Mouse (Mus musculus): Measurements from ENCODE around the gene Cavin3. TPM values are rescaled to one million over a fixed set of nuclear protein-coding genes. Genes with fewer than 3 reads are reported as not detected.

The Cavin3 gene
- polyA plus RNA-seq, 1 experiment from 2014 or later, result 21.1 TPM

- Histone ChIP-seq H3K4me1 (replicated peaks; ENCODE audit: control insufficient read depth, insufficient read depth, low read length) (no peaks in the 10 kb centered on the region), H3K4me2 (ENCODE audit: low read depth, low read length, severe bottlenecking) (no peak overlapping the region), H3K27me3 (ENCODE audit: control insufficient read depth, insufficient read depth, low read length) (no peaks in the 10 kb centered on the region), H3K36me3 (ENCODE audit: control insufficient read depth, insufficient read depth, low read length) (no peaks in the 10 kb centered on the region), H3K9ac (ENCODE audit: low read length) (no peak overlapping the region), H3K4me3 (ENCODE audit: low read depth, low read length) (no peak overlapping the region), H3K9me3 (ENCODE audit: control insufficient read depth, low read length) (no peaks in the 10 kb centered on the region), H3K27ac (ENCODE audit: low read depth, low read length) (no peak overlapping the region)
- 84% methylated on average over 6 of the region's 6 CpGs for WGBS
- ATAC-seq (replicated peaks; ENCODE audit: low FRiP score) (no peak), DNase-seq (ENCODE audit: low spot score) (no peak)
Observed at GRCm38 (mm10) chr7:105487104-105487876, 5.2 kb upstream of the Cavin3 start.

DNA sequence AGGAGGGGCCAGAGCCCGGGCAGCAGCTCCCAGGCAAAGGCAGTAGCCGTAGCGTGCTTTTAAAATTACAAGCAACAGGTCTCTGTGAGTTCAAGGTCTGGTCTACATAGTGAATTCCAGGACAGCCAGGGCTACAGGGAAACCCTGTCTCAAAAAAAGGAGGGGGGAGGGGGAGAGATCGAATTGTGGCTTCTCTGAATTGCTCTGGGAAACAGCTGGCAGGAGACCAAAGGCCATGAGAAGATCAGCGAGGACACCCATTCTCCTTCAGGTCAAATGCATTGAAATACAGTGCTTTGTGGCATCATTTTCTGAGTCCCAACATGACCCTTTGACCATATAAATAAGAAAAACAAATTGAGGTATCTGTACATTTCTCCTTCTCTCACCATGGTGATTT, 2.9 kb upstream of the Cavin3 start:
- peaks cover 4% of the 10 kb centered on the region for H3K27me3 ChIP-seq (ENCODE audit: control insufficient read depth, insufficient read depth, low read length)
- no peaks in the 10 kb centered on the region for H3K9me3 ChIP-seq (ENCODE audit: control insufficient read depth, low read length)
- no peak overlapping the region for H3K4me2 ChIP-seq (ENCODE audit: low read depth, low read length, severe bottlenecking)
- no peak overlapping the region for H3K9ac ChIP-seq (ENCODE audit: low read length)
- ATAC-seq (replicated peaks; ENCODE audit: low FRiP score) (no peak), DNase-seq (ENCODE audit: low spot score) (no peak)
- no peak overlapping the region for H3K4me3 ChIP-seq (ENCODE audit: low read depth, low read length)
- H3K4me1 ChIP-seq (replicated peaks; ENCODE audit: control insufficient read depth, insufficient read depth, low read length), result peaks cover 10% of the 10 kb centered on the region
- 81% methylated on average over 5 of the region's 5 CpGs for WGBS
- H3K27ac ChIP-seq (ENCODE audit: low read depth, low read length), result no peak overlapping the region
- no peaks in the 10 kb centered on the region for H3K36me3 ChIP-seq (ENCODE audit: control insufficient read depth, insufficient read depth, low read length)

- Histone ChIP-seq H3K4me2 (ENCODE audit: low read depth, low read length, severe bottlenecking) (peak overlapping the region; percentile 74), H3K9ac (ENCODE audit: low read length) (peak overlapping the region; percentile 61), H3K9me3 (ENCODE audit: control insufficient read depth, low read length) (no peaks in the 10 kb centered on the region), H3K4me3 (ENCODE audit: low read depth, low read length) (no peak overlapping the region), H3K27me3 (ENCODE audit: control insufficient read depth, insufficient read depth, low read length) (peaks cover 4% of the 10 kb centered on the region), H3K27ac (ENCODE audit: low read depth, low read length) (no peak overlapping the region), H3K4me1 (replicated peaks; ENCODE audit: control insufficient read depth, insufficient read depth, low read length) (peaks cover 10% of the 10 kb centered on the region), H3K36me3 (ENCODE audit: control insufficient read depth, insufficient read depth, low read length) (no peaks in the 10 kb centered on the region)
- WGBS, result 53% methylated on average over 8 of the region's 8 CpGs
- ATAC-seq (replicated peaks; ENCODE audit: low FRiP score) (peak; percentile 45), DNase-seq (ENCODE audit: low spot score) (peak; percentile 57)
Observed at GRCm38 (mm10) chr7:105482426-105482825, 326 bp upstream of the Cavin3 start.

GRCm38 (mm10) chr7:105480561-105481504, 1.3 kb downstream of the Cavin3 start:
- H3K9me3 ChIP-seq (ENCODE audit: control insufficient read depth, low read length), result no peaks in the 10 kb centered on the region
- 71% methylated on average over 23 of the region's 23 CpGs for WGBS
- no peaks in the 10 kb centered on the region for H3K36me3 ChIP-seq (ENCODE audit: control insufficient read depth, insufficient read depth, low read length)
- peak; percentile 54 for DNase-seq (ENCODE audit: low spot score)
- no peak overlapping the region for H3K27ac ChIP-seq (ENCODE audit: low read depth, low read length)
- H3K27me3 ChIP-seq (ENCODE audit: control insufficient read depth, insufficient read depth, low read length), result peaks cover 4% of the 10 kb centered on the region
- H3K4me1 ChIP-seq (replicated peaks; ENCODE audit: control insufficient read depth, insufficient read depth, low read length), result peaks cover 10% of the 10 kb centered on the region
- peak overlapping the region; percentile 61; the same call in 1 of the 2 replicates for H3K9ac ChIP-seq (ENCODE audit: low read length)
- 0 out of 2 replicates have a peak, but pooled peaks have one; percentile 3 for ATAC-seq (replicated peaks; ENCODE audit: low FRiP score)
- peak overlapping the region; percentile 74 for H3K4me2 ChIP-seq (ENCODE audit: low read depth, low read length, severe bottlenecking)
- H3K4me3 ChIP-seq (ENCODE audit: low read depth, low read length), result peak overlapping the region; percentile 30

- DNase-seq (ENCODE audit: low spot score), result no peak
- Histone ChIP-seq H3K4me1 (replicated peaks; ENCODE audit: control insufficient read depth, insufficient read depth, low read length) (peaks cover 10% of the 10 kb centered on the region), H3K36me3 (ENCODE audit: control insufficient read depth, insufficient read depth, low read length) (no peaks in the 10 kb centered on the region), H3K4me2 (ENCODE audit: low read depth, low read length, severe bottlenecking) (no peak overlapping the region), H3K4me3 (ENCODE audit: low read depth, low read length) (no peak overlapping the region), H3K9ac (ENCODE audit: low read length) (no peak overlapping the region), H3K27ac (ENCODE audit: low read depth, low read length) (no peak overlapping the region), H3K27me3 (ENCODE audit: control insufficient read depth, insufficient read depth, low read length) (peaks cover 4% of the 10 kb centered on the region), H3K9me3 (ENCODE audit: control insufficient read depth, low read length) (no peaks in the 10 kb centered on the region)
- ATAC-seq (replicated peaks; ENCODE audit: low FRiP score), result no peak
- 53% methylated on average over 5 of the region's 5 CpGs for WGBS
Observed at GRCm38 (mm10) chr7:105480081-105480480, 2.0 kb downstream of the Cavin3 start.

- no peak overlapping the region for H3K9ac ChIP-seq (ENCODE audit: low read length)
- H3K4me2 ChIP-seq (ENCODE audit: low read depth, low read length, severe bottlenecking), result no peak overlapping the region
- no peak for ATAC-seq (replicated peaks; ENCODE audit: low FRiP score)
- H3K27me3 ChIP-seq (ENCODE audit: control insufficient read depth, insufficient read depth, low read length), result peaks cover 4% of the 10 kb centered on the region
- no peak for DNase-seq (ENCODE audit: low spot score)
- H3K4me3 ChIP-seq (ENCODE audit: low read depth, low read length), result no peak overlapping the region
- peaks cover 10% of the 10 kb centered on the region for H3K4me1 ChIP-seq (replicated peaks; ENCODE audit: control insufficient read depth, insufficient read depth, low read length)
- WGBS, result 94% methylated on average over 6 of the region's 6 CpGs
- no peaks in the 10 kb centered on the region for H3K9me3 ChIP-seq (ENCODE audit: control insufficient read depth, low read length)
- no peak overlapping the region for H3K27ac ChIP-seq (ENCODE audit: low read depth, low read length)
- no peaks in the 10 kb centered on the region for H3K36me3 ChIP-seq (ENCODE audit: control insufficient read depth, insufficient read depth, low read length)
Observed at GRCm38 (mm10) chr7:105479232-105479631, 2.9 kb downstream of the Cavin3 start.

- DNase-seq (ENCODE audit: low spot score), result no peak
- 78% methylated on average over 8 of the region's 8 CpGs for WGBS
- H3K36me3 ChIP-seq (ENCODE audit: control insufficient read depth, insufficient read depth, low read length), result no peaks in the 10 kb centered on the region
- H3K4me2 ChIP-seq (ENCODE audit: low read depth, low read length, severe bottlenecking), result no peak overlapping the region
- ATAC-seq (replicated peaks; ENCODE audit: low FRiP score), result no peak
- H3K4me1 ChIP-seq (replicated peaks; ENCODE audit: control insufficient read depth, insufficient read depth, low read length), result peaks cover 10% of the 10 kb centered on the region
- no peak overlapping the region for H3K9ac ChIP-seq (ENCODE audit: low read length)
- no peaks in the 10 kb centered on the region for H3K9me3 ChIP-seq (ENCODE audit: control insufficient read depth, low read length)
- no peak overlapping the region for H3K27ac ChIP-seq (ENCODE audit: low read depth, low read length)
- peaks cover 4% of the 10 kb centered on the region for H3K27me3 ChIP-seq (ENCODE audit: control insufficient read depth, insufficient read depth, low read length)
- no peak overlapping the region for H3K4me3 ChIP-seq (ENCODE audit: low read depth, low read length)
Observed at GRCm38 (mm10) chr7:105478344-105478743, 3.8 kb downstream of the Cavin3 start.

DNA sequence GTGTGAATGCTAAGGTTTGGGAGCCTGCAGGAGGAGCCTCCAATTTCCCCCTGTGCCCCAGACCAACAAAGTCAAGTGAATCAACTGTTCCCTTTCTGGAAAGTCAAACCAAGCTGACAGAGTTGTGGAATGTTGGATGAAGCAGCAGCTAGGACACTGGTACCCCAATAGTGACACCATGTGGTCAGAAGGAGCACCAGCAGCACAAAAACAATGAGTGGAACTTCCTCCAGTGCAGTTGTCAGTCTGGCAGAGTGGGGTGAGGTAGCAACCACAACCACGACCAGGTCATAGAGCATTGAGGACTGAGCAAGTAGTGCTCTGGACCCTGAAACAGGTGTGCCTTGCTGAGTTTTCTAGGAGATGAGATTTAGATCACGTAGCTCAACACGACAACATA, 4.3 kb downstream of the Cavin3 start:
- Histone ChIP-seq H3K4me2 (ENCODE audit: low read depth, low read length, severe bottlenecking) (no peak overlapping the region), H3K36me3 (ENCODE audit: control insufficient read depth, insufficient read depth, low read length) (no peaks in the 10 kb centered on the region), H3K27ac (ENCODE audit: low read depth, low read length) (no peak overlapping the region), H3K9ac (ENCODE audit: low read length) (no peak overlapping the region), H3K4me3 (ENCODE audit: low read depth, low read length) (no peak overlapping the region), H3K9me3 (ENCODE audit: control insufficient read depth, low read length) (no peaks in the 10 kb centered on the region), H3K4me1 (replicated peaks; ENCODE audit: control insufficient read depth, insufficient read depth, low read length) (peaks cover 10% of the 10 kb centered on the region), H3K27me3 (ENCODE audit: control insufficient read depth, insufficient read depth, low read length) (peaks cover 4% of the 10 kb centered on the region)
- peak; percentile 54 for DNase-seq (ENCODE audit: low spot score)
- 65% methylated on average over 3 of the region's 3 CpGs for WGBS
- ATAC-seq (replicated peaks; ENCODE audit: low FRiP score), result peak; percentile 9; the same call in 1 of the 2 replicates

Data from forebrain, embryonic 11.5 days (tissue).